Mouse (Mus musculus) mesoderm, embryonic 11.5 days (tissue): ENCODE results near the gene Gm6793.

Source experiments
- DNase-seq: peaks from one replicate; pipeline ENCODE4 v3.0.0-alpha.2; 2012; ENCODE audit warnings: low read depth, low spot score

Gene Gm6793

DNA sequence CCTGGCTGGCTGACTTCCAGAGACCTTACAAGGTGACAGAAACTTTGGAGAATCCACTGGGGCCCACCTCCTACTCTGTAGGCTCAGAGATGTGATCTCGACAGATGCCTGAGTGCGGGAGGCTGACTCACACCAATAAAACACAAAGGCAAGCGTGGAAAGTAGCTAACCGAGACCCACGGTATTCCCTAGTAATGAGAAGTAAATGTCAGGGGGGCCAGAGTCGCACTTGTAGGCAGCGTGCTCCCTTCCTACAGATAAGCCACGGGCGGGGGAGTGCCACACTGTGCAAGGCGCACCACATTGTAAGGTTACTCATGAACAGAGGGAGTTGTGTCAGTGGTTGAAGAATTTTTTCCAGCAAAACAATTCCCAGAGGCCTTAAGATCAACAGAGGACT is 30.3 kb downstream of the Gm6793 start:
- DNase-seq: no peak

DNA sequence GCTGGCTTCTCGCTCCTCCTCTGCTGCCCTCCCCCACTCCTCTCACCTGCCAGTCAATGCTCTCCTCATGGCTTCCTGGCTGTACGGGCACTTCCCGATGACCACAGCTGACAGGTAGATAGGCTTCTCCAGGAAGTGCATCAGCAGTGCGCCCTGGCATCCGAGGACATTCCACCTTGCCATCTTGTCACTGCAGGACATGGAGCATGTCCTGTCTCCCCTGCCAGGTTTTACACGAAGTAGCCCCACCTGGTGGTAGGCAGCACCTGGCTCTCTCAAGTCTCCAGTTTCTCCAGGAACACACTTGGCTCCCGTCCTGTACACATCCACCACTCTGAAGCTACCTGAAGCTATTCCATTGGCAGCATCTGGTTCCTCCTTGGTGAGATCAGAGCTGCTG is 32.7 kb downstream of the Gm6793 start:
- no peak for DNase-seq

DNA sequence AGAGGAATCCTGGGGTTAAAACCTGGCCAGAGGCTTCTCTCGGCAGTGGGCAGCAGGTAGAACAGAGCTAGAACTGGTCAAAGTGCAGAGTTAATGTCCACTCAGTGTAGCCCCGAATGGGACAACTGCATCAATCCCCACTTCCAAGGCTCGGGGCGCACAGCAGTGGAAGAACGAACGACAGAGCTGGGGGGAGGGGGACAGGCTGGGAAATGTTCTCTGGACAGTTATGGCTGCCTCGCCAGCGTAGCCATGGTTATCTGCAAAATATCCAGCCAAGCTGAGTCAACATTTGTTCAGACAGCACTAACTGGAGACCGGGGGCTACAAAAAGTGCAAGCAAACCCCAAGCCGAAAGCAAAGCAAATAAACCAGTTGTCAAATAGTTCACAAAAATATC is 36.7 kb downstream of the Gm6793 start:
- DNase-seq: no peak

DNA sequence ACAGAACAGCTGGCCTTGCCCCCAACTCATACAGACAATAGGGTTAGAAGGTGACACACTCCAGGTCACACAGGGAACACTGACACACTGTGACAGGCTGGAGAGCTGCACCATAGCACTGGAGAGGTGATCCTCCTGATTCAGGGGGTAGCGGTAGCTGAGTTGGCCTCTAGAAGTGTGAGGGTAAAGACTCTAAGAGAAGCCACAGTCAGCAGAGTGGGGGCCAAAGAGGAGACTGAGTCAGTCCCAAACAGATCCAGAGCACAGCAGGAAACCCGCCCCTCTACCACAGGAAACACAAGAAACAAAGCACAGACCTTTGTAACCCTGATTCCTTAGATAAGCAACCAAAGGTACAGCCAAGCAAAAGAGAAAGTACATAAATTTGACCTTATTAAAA is 38.5 kb downstream of the Gm6793 start:
- no peak for DNase-seq

DNA sequence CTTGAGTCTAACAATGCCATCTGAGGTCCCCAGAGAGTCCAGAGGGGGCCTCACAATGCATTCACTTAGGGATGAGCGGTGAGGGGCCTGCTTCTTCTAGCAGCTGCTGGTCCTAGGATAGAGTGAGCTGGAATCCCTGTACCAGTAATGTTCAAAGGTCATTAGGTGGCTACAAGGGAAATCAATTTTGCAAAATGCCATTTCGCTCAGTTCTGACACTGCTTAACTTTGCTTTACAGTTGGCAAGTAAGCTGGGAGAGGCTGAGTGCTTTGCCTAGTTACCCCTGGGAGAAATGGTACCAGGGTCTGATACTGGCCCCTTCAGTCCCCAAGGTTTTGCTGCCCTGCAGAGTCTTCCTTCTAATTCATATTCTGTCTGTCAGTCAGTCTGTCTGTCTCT is 39.1 kb downstream of the Gm6793 start:
- DNase-seq: no peak

DNA sequence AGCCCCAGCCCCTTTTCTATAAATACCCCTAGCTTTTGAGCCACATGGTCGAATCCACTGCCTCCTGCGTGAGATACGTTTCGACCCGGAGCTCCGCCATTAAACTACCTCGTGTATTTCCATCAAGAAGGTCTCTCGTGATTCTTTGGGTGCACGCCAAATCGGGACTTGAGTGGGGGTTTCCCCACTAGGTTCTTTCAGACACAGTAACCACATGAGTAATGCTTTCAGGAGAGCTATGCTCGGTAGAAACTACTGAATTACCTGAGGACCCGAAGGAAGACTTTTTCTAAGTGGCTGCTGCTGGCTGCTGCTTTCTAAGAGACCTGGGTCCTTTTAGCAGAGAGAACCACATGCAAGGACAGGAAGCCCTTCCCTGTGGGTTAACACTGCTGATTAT is 40.7 kb downstream of the Gm6793 start:
- no peak for DNase-seq

DNA sequence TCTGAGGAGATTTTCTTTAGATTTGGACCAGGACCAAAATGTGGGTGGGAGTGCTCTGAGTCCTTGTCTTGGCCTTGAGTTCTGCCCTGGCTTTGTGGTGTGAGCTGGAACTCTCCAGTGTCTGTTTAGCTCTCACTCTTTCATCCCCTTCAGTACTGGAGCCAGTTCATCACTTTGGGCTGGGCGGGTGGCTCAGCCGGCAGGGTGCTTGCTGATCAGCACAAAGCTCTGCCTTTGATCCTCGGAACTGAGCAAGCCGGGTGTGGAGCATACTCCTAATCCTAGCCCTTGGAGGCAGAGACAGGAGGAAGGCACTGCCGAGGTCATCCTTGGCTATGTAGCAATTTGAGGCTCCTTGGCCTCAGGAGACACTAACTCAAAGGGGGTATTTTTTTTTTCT is 45.8 kb downstream of the Gm6793 start:
- DNase-seq: no peak

DNA sequence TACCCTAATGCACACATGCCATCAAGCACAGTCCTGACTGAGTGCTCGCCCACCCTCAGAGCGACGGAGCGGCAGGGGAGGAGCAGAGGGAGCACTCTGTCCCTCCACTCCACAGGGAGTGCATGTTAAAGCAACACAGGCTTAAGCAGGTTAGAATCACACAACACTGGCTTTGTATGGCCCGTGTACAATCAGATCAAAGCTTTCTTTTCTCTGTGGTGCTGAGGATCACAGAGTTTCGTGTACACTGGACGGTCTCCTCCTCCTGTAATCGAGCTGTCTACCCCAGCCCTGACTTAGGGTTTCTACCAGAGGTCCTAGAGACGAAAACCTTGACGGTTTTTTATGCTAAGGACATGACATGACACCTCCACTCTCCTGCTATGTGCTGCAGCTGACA is 46.3 kb downstream of the Gm6793 start:
- DNase-seq: no peak

DNA sequence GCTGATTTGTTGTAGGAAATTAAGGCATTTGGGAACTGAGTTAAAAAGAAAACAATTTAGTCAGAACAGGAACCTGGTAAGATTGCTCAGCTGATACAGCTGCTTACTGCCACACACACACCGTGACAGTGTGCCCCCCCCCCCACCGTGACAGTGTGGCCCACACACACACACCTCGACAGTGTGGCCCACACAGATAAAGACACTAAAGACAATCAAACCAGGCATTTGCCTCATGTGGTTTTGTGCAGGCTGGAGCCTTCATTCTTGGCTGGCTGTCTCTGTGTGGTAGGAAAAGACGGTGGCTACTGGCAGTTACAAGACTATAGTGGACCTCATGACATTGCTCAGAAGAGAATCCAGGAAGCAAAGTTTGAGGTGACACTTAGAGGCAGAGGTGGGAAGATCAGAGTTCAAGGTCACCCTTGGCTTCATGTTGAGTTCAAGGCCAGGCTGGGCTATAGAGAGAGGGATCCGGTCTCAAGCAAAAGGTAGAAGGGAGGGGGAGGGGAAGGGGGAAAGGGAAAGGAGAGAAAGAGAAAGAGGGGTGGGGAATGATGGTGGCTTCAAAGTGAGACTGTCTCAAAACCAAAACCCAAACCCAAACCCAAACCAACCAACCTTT is 47.5 kb downstream of the Gm6793 start:
- DNase-seq: no peak

DNA sequence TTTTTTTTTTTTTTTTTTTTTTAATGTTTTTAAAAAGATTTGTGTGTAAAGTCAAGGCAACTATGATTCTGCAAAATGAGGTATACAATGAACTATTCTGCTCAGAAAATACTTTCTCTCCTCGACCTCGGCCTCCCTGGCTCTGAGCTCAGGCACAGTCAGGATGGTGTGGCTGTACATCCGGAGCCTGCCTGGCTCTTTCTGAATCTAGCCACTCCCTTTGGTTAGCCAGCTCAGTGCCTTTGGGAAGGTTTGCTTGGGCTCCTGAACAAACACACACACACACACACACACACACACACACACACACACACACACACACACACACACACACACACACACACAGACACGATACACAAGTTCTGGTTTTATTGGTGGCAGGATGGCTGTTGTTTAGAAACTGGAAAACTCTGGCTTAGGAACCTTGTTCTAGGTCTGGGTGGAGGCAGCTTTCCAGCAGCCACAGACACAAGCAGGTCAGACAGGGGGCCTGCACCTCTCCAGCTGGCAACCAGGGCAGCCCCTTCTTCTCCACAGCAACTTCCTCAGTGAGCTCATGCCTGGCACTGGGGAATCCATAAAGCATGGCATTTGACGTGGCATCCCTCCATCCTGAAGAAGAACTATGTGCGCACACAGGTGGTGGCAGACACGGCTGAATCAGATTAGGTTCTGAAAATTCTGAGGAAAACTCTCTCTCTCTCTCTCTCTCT is 49.8 kb downstream of the Gm6793 start:
- no peak for DNase-seq

DNA sequence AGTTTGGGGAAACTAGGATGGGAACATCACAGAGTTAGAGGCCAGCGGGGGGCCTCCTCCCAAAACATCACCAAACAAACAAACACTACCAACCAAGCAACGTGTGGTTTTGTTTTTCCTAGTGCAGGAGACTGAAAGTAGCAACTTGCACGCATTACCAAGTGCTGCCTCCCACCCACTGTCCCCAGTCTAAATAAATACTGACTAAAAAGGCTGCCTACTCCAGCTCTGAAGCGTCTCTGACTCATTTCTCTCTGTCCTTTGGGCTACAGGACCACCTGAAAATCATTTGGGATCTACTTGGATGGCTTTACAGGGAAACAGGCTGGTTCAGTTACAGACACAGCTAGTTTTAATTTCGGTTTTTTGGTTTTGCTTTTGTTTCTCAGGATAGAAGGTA is 50.5 kb downstream of the Gm6793 start:
- DNase-seq: no peak

DNA sequence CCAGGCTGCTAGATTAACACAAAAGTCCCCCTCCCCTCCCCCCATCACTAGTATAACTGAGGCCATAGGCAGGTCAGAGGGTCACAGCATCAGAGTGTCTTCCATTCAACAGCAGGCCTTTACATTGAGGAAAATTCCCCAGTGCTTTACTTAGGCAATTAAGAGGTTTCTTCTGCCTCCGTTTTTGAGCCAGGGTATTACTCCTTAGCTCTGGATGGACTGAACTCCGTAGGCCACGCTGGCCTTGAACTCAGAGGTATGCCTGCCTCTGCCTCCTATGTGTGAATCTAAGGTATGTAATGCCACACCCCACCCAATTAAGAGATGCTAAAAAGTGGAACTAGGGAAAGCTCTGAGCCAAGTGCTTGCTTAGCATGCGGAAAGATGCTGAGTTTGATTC is 51.3 kb downstream of the Gm6793 start:
- no peak for DNase-seq
